Mouse (Mus musculus) liver, embryonic 16.5 days (tissue): Measurements from ENCODE around the gene Ildr2. TPM values are rescaled to one million over a fixed set of nuclear protein-coding genes. Genes with fewer than 3 reads are reported as not detected.

Experiments used
- ATAC-seq: fragments of 200-750 bp; cut with Nextera tagmentation; 2 replicates; pipeline ENCODE4 v1.8.0; 2017; ENCODE audit warnings: low read depth, mild to moderate bottlenecking, moderate number of reproducible peaks, moderate library complexity
- H3K27ac ChIP-seq: fragments of 300-500 bp; sonication (generic); 2 replicates; pipeline ENCODE4 v1.5.1; 2014; ENCODE audit warnings: mild to moderate bottlenecking, low read length
- H3K27me3 ChIP-seq: fragments of 300-500 bp; sonication (generic); 2 replicates; pipeline ENCODE4 v1.6.1; 2014; ENCODE audit warnings: low read depth, low read length, mixed read lengths; ENCODE audit not compliant: control insufficient read depth, insufficient read depth
- H3K36me3 ChIP-seq: fragments of 300-500 bp; sonication (generic); 2 replicates; pipeline ENCODE4 v1.6.1; 2014; ENCODE audit warnings: mild to moderate bottlenecking; ENCODE audit not compliant: control insufficient read depth, insufficient read depth
- H3K4me1 ChIP-seq: fragments of 300-500 bp; sonication (generic); 2 replicates; pipeline ENCODE4 v1.6.1; 2014; ENCODE audit warnings: low read depth, low read length, mixed read lengths; ENCODE audit not compliant: control insufficient read depth
- H3K4me2 ChIP-seq: fragments of 300-500 bp; sonication (generic); 2 replicates; pipeline ENCODE4 v1.6.1; 2014; ENCODE audit warnings: low read depth, low read length, mixed read lengths
- H3K4me3 ChIP-seq: fragments of 300-500 bp; sonication (generic); 2 replicates; pipeline ENCODE4 v1.5.1; 2014; ENCODE audit warnings: low read depth, mild to moderate bottlenecking, low read length
- H3K9ac ChIP-seq: fragments of 300-500 bp; sonication (generic); 2 replicates; pipeline ENCODE4 v1.6.1; 2014; ENCODE audit warnings: low read depth, low read length
- H3K9me3 ChIP-seq: fragments of 300-500 bp; sonication (generic); replicated peaks from 2 replicates; pipeline ENCODE4 v1.6.1; 2016; ENCODE audit warnings: low read length; ENCODE audit not compliant: control insufficient read depth
- WGBS: fragments of 180-500 bp; shearing (Covaris S2); extraction: QIAGEN DNeasy Blood & Tissue Kit; methylation state at CpG from one replicate; pipeline ENCODE4 v1.1.7; 2014; ENCODE audit not compliant: insufficient replicate concordance; 5-methylcytosine and 5-hydroxymethylcytosine counted together
- polyA plus RNA-seq: library from polyadenylated mRNA; unstranded; fragments of >200 nt; fragmentation: Nextera tagmentation; extraction: Ambion mirVana; gene quantifications from 2 replicates; pipeline ENCODE4 v1.2.1, GENCODE M21; 2015

Gene Ildr2
- polyA plus RNA-seq, 1 experiment from 2014 or later: 0.04 TPM

DNA sequence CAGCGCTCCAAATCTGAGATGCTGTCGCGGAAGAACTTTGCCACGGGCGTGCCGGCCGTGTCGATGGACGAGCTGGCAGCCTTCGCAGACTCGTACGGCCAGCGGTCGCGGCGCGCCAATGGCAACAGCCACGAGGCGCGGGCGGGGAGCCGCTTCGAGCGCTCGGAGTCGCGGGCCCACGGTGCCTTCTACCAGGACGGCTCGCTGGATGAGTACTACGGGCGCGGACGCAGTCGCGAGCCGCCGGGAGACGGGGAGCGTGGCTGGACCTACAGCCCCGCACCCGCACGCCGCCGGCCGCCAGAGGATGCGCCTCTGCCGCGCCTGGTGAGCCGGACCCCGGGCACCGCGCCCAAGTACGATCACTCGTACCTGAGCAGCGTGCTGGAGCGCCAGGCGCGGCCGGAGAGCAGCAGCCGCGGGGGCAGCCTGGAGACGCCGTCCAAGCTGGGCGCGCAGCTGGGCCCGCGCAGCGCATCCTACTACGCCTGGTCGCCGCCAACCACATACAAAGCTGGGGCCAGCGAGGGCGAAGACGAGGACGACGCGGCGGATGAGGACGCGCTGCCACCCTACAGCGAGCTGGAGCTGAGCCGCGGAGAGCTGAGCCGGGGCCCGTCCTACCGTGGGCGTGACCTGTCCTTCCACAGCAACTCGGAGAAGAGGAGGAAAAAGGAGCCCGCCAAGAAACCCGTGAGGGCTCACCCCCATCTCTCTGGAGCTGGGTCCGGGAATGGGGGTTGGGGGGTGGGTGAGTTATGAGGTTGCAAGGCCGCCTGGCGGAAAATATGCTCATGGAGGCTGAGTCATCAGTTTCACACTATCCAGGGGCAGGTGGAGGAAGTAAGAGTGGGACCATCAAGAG, 55.1 kb downstream of the Ildr2 start:
- no peaks in the 10 kb centered on the region for H3K4me1 ChIP-seq
- peak overlapping the region; percentile 20 for H3K4me3 ChIP-seq
- no peak overlapping the region for H3K9ac ChIP-seq
- 2% methylated on average over 76 of the region's 94 CpGs for whole genome bisulfite sequencing
- H3K27me3 ChIP-seq: peaks cover 24% of the 10 kb centered on the region
- H3K9me3 ChIP-seq: no peaks in the 10 kb centered on the region
- no peaks in the 10 kb centered on the region for H3K36me3 ChIP-seq
- no peak for ATAC-seq
- no peak overlapping the region for H3K27ac ChIP-seq
- peak overlapping the region; percentile 39 for H3K4me2 ChIP-seq

- H3K27me3 ChIP-seq: peaks cover 24% of the 10 kb centered on the region
- WGBS: 49% methylated on average over 5 of the region's 5 CpGs
- no peaks in the 10 kb centered on the region for H3K4me1 ChIP-seq
- no peak for ATAC-seq
- no peak overlapping the region for H3K4me3 ChIP-seq
- no peak overlapping the region for H3K27ac ChIP-seq
- no peaks in the 10 kb centered on the region for H3K9me3 ChIP-seq
- H3K4me2 ChIP-seq: no peak overlapping the region
- no peaks in the 10 kb centered on the region for H3K36me3 ChIP-seq
- no peak overlapping the region for H3K9ac ChIP-seq
Measured at GRCm38 (mm10) chr1:166311151-166311550, 57.2 kb downstream of the Ildr2 start.

- H3K4me3 ChIP-seq: no peak overlapping the region
- peaks cover 11% of the 10 kb centered on the region for H3K27me3 ChIP-seq
- no peaks in the 10 kb centered on the region for H3K4me1 ChIP-seq
- no peak overlapping the region for H3K9ac ChIP-seq
- no peak overlapping the region for H3K4me2 ChIP-seq
- H3K36me3 ChIP-seq: no peaks in the 10 kb centered on the region
- H3K9me3 ChIP-seq: no peaks in the 10 kb centered on the region
- H3K27ac ChIP-seq: no peak overlapping the region
- WGBS: 27% methylated on average over 1 of the region's 1 CpGs
- no peak for ATAC-seq
Measured at GRCm38 (mm10) chr1:166313637-166314036, 59.7 kb downstream of the Ildr2 start.

DNA sequence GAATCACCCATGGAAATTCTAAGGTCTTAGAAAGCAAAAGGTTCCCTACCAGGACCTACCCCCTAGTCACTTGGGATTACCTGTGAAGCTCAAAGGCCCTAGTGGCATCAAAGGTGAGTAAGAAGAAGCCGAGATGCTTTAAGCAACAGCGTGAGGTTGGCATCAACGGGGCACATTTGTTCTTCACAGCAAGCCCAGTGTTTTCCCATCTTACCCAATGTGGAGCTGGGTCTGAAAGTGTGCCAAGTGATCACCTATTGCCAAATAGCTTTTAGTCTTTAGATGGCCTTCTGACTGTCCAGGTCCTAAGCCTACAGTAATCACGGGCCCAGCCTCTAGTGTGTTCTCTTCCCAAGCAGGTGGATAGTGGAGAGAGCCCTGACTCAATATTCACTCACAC, 61.8 kb downstream of the Ildr2 start:
- H3K27ac ChIP-seq: no peak overlapping the region

GRCm38 (mm10) chr1:166319132-166319698, 65.3 kb downstream of the Ildr2 start:
- 8% methylated on average over 4 of the region's 4 CpGs for WGBS
- H3K4me1 ChIP-seq: no peaks in the 10 kb centered on the region
- H3K9ac ChIP-seq: no peak overlapping the region
- no peak overlapping the region for H3K27ac ChIP-seq
- H3K27me3 ChIP-seq: no peaks in the 10 kb centered on the region
- no peak for ATAC-seq
- H3K4me3 ChIP-seq: no peak overlapping the region
- no peaks in the 10 kb centered on the region for H3K9me3 ChIP-seq
- no peaks in the 10 kb centered on the region for H3K36me3 ChIP-seq
- no peak overlapping the region for H3K4me2 ChIP-seq

More for the DNA sequence above, 61.8 kb downstream of the Ildr2 start:
- Histone ChIP-seq H3K9me3 (no peaks in the 10 kb centered on the region), H3K27me3 (no peaks in the 10 kb centered on the region; the same call in 1 of the 2 replicates), H3K4me3 (no peak overlapping the region), H3K36me3 (no peaks in the 10 kb centered on the region), H3K4me2 (no peak overlapping the region), H3K4me1 (no peaks in the 10 kb centered on the region), H3K9ac (no peak overlapping the region)
- 60% methylated on average over 4 of the region's 4 CpGs for WGBS
- no peak for ATAC-seq

- H3K36me3 ChIP-seq: no peaks in the 10 kb centered on the region
- no peak overlapping the region for H3K27ac ChIP-seq
- no peak for ATAC-seq
- no peak overlapping the region for H3K4me2 ChIP-seq
- no peaks in the 10 kb centered on the region for H3K27me3 ChIP-seq
- no peaks in the 10 kb centered on the region for H3K4me1 ChIP-seq
- H3K9me3 ChIP-seq: no peaks in the 10 kb centered on the region
- 60% methylated on average over 3 of the region's 3 CpGs for WGBS
- H3K4me3 ChIP-seq: no peak overlapping the region
- no peak overlapping the region for H3K9ac ChIP-seq
Measured at GRCm38 (mm10) chr1:166326421-166326820, 72.5 kb downstream of the Ildr2 start.

DNA sequence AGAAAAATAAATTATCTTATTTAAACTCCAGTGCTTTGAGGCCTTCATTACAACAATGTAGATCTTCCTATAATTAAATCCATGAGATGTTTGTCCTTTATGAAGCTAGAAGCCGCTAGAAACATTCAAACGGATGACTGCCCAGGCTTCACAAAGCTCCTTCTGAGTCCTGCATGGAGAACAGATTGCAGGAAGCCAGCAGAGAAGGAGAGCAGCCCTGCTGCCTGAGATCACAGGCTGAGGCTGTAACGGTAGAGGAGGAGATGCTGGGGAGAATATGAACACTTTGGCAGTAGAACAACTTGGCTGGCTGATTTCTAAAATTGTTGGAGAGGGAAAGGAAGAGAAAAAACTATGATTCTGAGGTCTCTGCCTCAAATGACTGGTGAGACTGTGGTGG, 76.8 kb downstream of the Ildr2 start:
- H3K36me3 ChIP-seq: no peaks in the 10 kb centered on the region
- H3K9me3 ChIP-seq: no peaks in the 10 kb centered on the region
- WGBS: 51% methylated on average over 3 of the region's 3 CpGs
- H3K9ac ChIP-seq: no peak overlapping the region
- no peak overlapping the region for H3K4me2 ChIP-seq
- ATAC-seq: no peak
- H3K27ac ChIP-seq: no peak overlapping the region
- no peaks in the 10 kb centered on the region for H3K4me1 ChIP-seq
- H3K27me3 ChIP-seq: no peaks in the 10 kb centered on the region
- H3K4me3 ChIP-seq: no peak overlapping the region

DNA sequence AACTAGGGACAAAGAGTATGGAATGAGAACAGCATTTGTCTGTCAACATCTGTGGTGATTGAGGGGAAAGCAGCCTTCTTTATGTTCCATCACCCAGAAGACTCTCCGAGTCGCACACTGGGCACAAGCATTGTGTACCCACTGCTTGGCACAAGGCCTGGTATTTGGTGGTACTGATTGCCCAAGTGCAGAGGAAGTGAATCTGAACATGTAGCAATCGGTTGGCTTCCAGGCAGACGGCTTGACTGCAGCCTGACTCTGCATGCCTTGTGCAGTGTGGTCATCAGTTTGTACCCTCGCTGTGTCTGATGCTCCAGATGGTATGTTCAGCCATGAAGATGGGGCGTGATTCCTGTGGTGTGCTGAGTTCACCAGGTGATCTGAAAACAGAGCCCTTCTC, 85.2 kb downstream of the Ildr2 start:
- no peak overlapping the region for H3K9ac ChIP-seq
- no peak; the same call in 1 of the 2 replicates for ATAC-seq
- WGBS: 53% methylated on average over 6 of the region's 6 CpGs
- H3K4me2 ChIP-seq: no peak overlapping the region
- H3K27me3 ChIP-seq: no peaks in the 10 kb centered on the region
- H3K4me1 ChIP-seq: no peaks in the 10 kb centered on the region
- no peaks in the 10 kb centered on the region; the same call in 1 of the 2 replicates for H3K9me3 ChIP-seq
- H3K4me3 ChIP-seq: no peak overlapping the region
- no peak overlapping the region for H3K27ac ChIP-seq
- no peaks in the 10 kb centered on the region for H3K36me3 ChIP-seq

DNA sequence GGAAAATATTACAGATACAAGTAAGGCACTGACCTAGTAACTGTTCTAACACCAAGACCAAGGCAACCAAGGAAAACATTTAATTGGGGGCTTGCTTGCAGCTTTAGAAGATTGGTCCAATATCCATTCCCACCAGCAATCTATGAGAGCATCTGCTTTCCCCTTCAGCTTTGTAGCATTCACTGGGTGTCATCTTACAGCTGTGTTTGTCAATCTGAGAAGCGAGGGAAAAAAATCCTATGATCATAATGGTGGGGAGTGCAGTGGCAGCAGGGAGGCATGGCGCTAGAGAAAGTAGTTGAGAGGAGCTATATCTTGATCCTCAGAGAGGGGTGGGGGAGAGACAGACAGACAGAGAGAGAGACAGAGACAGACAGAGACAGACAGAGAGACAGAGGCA, 88.1 kb downstream of the Ildr2 start:
- Histone ChIP-seq H3K9me3 (no peaks in the 10 kb centered on the region), H3K27me3 (no peaks in the 10 kb centered on the region), H3K9ac (no peak overlapping the region), H3K27ac (no peak overlapping the region), H3K4me1 (no peaks in the 10 kb centered on the region), H3K4me2 (no peak overlapping the region), H3K36me3 (no peaks in the 10 kb centered on the region), H3K4me3 (no peak overlapping the region)
- WGBS: 64% methylated on average over 2 of the region's 2 CpGs
- no peak for ATAC-seq
